In genomic region chr9:103544599-103544998, GRCm38 (mm10) we compare ENCODE assay signal across 27 mouse cellular contexts.
"Had no signal": no experiment of that assay in that cellular context is flagged by ENCODE, and none has a peak within 500 bp of the region (broad histone marks: within the 10 kb centered on the region; RNA-seq: fewer than 3 reads in every experiment).

No protein-coding gene starts in this region.

- ATAC-seq: hindbrain, embryonic 16.5 days; intestine, embryonic 16.5 days; liver, embryonic 12.5 days had no signal

- DNase-seq: gastrocnemius, adult 2 months; gastrocnemius, postnatal 10 days; gastrocnemius, postnatal 25 days; heart, adult 18-20 months; heart, postnatal 10 days; heart, postnatal 4 days; kidney, adult 11 months; kidney, adult 2 months; kidney, adult 9 months; kidney, postnatal 14 days; kidney, postnatal 36 days; layer of hippocampus, adult 9-11 months; layer of hippocampus, postnatal 36 days; left cerebral cortex, postnatal 4 days had no signal

- H3K27ac ChIP-seq: gastrocnemius, adult 2 months; heart, embryonic 10.5 days; hindbrain, embryonic 10.5 days; hindbrain, embryonic 12.5 days; hindbrain, embryonic 14.5 days; kidney, embryonic 15.5 days; kidney, postnatal 0 days; limb, embryonic 13.5 days; limb, embryonic 15.5 days; liver, embryonic 12.5 days; liver, embryonic 14.5 days had no signal

- H3K4me3 ChIP-seq: gastrocnemius, adult 2 months; heart, embryonic 10.5 days; heart, embryonic 12.5 days; hindbrain, embryonic 10.5 days; hindbrain, embryonic 12.5 days; kidney, embryonic 15.5 days; limb, embryonic 13.5 days; limb, embryonic 15.5 days; liver, embryonic 12.5 days had no signal

- H3K4me1 ChIP-seq: liver, embryonic 12.5 days had no signal
